Mouse (Mus musculus): ENCODE results near the gene Kif28. TPM values are rescaled to one million over a fixed set of nuclear protein-coding genes. Genes with fewer than 3 reads are reported as not detected.

Gene Kif28
- not detected in 2 replicates for polyA plus RNA-seq (2015; fragmentation: Nextera tagmentation; extraction: Ambion mirVana)

GRCm38 (mm10) chr1:179745171-179745570 is at the start of gene Kif28:
Gene Kif28 (minus strand): TSS chr1:179745271.

GRCm38 (mm10) chr1:179668013-179668805 is 76.9 kb downstream of the Kif28 start, which contains the start of gene Sccpdh:
Gene Sccpdh (plus strand): TSS chr1:179668210.

Other genes with a start within 250 kb of the Kif28 start
- gene Smyd3, start 227.2 kb downstream of the Kif28 start, polyA plus RNA-seq (2015; fragmentation: Nextera tagmentation; extraction: Ambion mirVana), result 9.3 and 10.4 TPM in 2 replicates
- 23.5 and 30.2 TPM in 2 replicates for gene Tfb2m, start 199.0 kb downstream of the Kif28 start, polyA plus RNA-seq (2015; fragmentation: Nextera tagmentation; extraction: Ambion mirVana)
- 19.8 and 20.1 TPM in 2 replicates for gene Cnst, start 198.9 kb downstream of the Kif28 start, polyA plus RNA-seq (2015; fragmentation: Nextera tagmentation; extraction: Ambion mirVana)
- gene Sccpdh, start 77.1 kb downstream of the Kif28 start, polyA plus RNA-seq (2015; fragmentation: Nextera tagmentation; extraction: Ambion mirVana), result 56.2 and 60.5 TPM in 2 replicates
- gene Gm10518, start 58.1 kb upstream of the Kif28 start, polyA plus RNA-seq (2015; fragmentation: Nextera tagmentation; extraction: Ambion mirVana), result not detected in 2 replicates
- 10.4 TPM in 2 replicates for gene Ahctf1, start 58.4 kb upstream of the Kif28 start, polyA plus RNA-seq (2015; fragmentation: Nextera tagmentation; extraction: Ambion mirVana)
- gene Cdc42bpa, start 215.2 kb upstream of the Kif28 start, polyA plus RNA-seq (2015; fragmentation: Nextera tagmentation; extraction: Ambion mirVana), result 11.2 and 14.4 TPM in 2 replicates

All from urinary bladder, postnatal 0 days (tissue).